Mouse (Mus musculus) induced T-regulatory cell, adult 2 months (primary cell): ENCODE results near the gene Rad51b.

ENCODE experiments used
- DNase-seq: peaks from one replicate; pipeline ENCODE4 v3.0.0-alpha.2; 2012; ENCODE audit warnings: low read depth

The Rad51b gene

GRCm38 (mm10) chr12:79687683-79688386, 390.8 kb downstream of the Rad51b start:
- peak; percentile 49 for DNase-seq

DNA sequence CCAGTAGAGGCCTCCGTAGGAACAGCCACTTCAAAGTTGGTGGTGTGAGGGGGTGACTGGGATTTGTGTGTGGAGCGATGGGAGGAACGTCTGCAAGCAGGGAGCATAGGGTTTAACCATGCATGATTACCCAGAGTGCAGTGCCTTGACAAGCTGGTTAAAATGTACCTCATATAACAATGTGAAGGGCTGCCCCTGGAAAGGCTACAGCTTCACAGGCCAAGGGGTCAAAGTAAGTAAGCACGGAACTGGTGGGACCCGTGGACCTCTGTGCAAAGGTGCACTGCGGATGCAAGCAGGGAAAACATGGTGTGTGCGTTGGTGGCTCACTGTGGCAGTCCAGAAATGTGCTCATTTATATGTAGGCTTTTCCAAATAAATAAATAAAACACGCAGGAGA, 392.2 kb downstream of the Rad51b start:
- DNase-seq = no peak

- DNase-seq = peak; percentile 77
These were observed 395.1 kb downstream of the Rad51b start for GRCm38 (mm10) chr12:79691929-79692862.

DNA sequence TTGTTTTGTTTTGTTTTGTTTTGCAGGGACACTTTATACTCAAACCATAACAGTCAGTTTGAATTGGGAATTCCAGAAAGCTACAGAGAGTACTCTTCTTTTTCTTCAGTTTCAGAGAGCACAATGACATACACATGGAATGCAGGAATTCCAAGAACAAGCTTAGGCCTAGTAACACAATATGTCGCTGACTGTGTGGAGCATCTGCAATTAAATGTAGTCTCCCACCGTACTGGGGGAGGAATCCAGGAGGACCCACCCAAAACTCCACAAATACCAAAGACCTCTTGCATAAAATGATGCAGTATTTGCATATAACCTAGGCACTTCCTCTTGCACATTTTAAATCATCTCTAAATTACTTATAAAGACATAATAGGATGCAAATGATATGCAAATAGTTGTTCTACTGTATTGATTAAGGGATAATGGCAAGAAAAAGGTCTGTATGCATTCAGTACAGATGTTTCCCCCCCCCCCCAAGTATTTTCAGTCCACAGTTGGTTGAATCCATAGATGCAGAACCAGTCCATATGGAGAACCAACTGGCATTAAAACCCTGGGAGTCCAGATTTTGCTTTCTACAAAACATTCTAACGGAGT, 398.9 kb downstream of the Rad51b start:
- no peak for DNase-seq

- DNase-seq = no peak
These were observed 406.5 kb downstream of the Rad51b start for GRCm38 (mm10) chr12:79703555-79703954.

DNA sequence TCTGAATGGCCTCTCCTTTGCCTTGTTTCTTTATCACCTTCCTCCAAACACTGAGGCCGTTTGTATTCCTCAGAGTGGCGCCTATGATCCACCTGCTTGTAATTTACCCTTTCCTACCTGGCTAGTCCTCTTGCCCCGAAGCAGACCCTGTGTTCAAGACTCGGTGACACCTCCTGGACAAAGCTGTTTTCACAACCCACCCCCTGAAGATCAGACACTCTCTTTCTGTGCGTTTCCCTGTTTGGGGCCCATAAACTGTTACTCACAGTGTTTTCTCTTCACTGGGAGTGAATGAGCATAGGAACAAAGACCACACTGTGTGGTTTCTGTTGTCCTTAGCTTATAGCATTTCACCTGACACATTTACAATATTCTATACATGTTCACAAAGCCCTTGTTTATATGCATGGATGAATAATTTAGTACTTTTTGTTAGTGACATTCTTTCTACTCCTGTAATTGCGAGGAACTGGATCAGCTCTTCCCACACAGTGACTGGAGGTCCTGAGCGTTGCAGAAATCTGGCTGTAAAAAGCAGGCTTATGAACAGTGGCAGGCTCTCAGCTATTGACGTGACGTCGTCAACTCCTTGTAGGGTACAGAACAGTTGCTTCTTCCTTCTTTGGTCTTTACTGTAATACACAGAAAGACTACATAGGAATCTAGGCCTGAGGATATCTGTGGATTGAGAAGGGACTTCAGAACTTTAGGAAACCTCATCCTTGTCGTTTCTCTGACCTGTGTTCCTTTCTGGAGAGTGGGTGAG, 408.6 kb downstream of the Rad51b start:
- DNase-seq = no peak

GRCm38 (mm10) chr12:79707565-79708422, 410.7 kb downstream of the Rad51b start:
- no peak for DNase-seq

DNA sequence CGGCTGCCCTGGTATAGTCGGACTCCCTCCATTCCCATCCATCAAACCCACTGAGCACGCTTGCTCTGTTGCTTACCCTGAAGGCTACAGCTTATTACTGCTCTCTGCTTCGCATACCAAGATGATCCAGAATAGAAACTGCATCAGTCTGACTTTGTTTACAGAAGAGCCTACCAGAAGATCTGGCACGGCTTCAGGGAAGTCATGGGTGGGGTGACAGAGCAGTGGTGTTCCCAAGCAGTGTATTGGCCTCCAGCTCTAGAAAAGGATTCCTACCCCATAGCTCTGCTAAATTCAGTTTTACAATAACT, 411.3 kb downstream of the Rad51b start:
- no peak for DNase-seq

- no peak for DNase-seq
These were observed 416.2 kb downstream of the Rad51b start for GRCm38 (mm10) chr12:79713286-79713685.

- no peak for DNase-seq
These were observed 417.4 kb downstream of the Rad51b start for GRCm38 (mm10) chr12:79714484-79714883.

DNA sequence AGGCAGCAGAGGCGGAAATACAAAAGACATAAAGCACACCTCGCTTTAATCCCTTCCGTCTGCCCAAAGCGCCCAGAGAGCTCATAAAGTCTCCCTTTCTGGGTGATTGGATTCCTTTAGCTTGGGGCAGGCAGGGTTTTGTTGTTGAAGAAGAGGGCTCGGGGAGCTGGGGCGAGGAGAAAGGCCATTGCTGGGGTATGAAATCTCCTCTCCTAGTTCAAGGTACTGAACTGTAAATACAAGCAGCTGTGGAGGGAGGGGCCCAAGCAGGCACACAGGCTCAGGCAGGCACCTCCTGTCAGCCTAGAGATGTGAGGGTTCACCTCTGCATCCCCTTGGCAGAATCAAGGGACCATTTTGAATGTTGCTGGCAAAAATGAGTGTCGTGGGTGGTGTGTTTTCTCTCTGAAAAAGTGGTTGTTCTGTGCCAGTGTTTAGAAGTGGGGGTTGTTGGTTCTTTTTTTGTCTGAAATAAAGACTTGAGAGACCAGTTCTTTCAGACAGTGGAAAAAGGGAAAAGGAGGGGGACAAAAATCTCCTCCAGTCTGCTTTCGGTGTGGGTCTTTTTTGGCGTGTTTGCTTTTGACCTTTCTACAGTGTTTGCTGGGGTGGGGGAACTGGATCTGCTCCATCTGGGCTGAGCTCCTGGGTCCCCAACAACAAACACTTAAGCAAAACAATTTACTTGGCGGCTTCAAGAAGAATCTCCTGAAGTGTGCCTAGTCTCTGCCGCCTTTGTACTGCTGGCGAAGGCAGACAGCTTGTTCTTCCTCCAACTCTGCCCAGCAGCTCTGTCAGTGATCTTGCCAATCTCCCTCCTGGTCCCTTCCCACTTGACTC, 418.6 kb downstream of the Rad51b start:
- no peak for DNase-seq

DNA sequence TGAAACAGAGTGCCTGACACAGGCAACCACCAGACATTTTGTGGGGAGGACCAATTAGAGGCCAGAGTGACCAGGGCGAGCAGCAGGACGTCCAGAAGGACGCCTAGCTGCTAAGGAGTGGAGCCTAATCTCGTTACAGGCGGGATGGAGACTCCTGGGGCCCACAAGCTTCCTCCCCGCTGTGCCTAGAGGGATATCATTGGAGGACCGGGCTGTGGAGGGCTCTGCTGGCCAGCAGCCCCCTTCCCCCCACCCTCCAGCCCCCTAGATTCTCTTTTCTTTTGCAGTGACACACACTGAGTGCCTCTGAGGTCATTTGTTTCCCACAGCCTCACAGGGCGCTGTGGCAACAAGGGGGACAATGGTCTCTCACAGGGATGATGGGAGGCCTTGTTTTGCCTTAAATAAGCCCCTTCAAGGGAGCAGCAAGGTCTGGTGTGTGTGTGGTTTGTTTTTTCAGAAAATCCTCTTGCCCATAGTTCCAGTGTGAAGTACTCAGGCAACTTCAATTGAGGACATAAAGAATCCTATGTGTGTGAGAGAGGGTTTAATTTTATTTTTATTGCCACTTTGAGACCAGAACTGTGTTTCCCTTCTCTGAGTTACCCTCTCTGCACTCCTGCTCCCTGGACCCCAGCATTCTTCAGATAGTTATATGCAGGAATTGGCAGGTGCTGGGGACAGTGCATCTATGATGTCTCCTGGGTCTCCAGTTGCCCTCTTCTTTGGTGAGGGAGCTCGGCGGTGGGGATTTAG, 422.2 kb downstream of the Rad51b start:
- DNase-seq = no peak

- DNase-seq = no peak
These were observed 422.7 kb downstream of the Rad51b start for GRCm38 (mm10) chr12:79719847-79720201.

GRCm38 (mm10) chr12:79724875-79725274, 427.8 kb downstream of the Rad51b start:
- DNase-seq = no peak

DNA sequence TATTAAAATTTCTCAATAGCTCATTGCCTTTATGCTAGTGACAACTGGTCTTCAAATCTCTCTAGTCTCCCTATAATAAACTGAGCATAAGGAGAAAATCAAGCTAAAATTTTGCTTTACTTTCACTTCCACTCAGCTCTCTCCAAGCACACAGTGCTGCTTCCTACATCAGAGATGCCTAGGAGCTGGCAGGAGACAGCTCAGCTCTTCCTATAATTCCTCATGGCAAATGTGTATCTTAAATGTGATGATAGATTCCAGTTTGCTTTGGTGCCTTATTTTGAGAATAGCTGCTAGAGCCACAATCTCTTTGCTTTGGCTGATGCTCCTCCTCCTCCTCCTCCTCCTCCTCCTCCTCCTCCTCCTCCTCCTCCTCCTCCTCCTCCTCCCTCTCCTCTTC, 428.6 kb downstream of the Rad51b start:
- no peak for DNase-seq

GRCm38 (mm10) chr12:79726116-79726515, 429.0 kb downstream of the Rad51b start:
- DNase-seq = no peak

DNA sequence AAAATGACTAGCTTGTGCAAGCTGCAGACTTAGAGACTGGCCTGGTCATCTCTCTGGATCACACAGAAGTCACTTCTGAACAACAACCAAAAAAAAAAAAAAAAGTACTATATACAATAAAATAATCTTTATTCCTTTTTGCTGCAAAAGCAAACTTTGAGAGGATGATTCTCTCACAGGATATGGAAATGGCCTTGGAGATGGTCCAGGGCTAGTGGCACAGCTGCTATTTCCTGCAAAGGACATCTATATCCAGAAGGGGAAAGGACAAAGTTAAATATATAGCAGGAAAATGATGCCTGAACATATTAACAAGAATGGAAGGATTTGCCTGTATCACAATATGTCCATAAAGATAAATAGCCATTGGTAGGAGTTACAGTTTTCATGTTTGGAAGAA, 429.9 kb downstream of the Rad51b start:
- DNase-seq = no peak

DNA sequence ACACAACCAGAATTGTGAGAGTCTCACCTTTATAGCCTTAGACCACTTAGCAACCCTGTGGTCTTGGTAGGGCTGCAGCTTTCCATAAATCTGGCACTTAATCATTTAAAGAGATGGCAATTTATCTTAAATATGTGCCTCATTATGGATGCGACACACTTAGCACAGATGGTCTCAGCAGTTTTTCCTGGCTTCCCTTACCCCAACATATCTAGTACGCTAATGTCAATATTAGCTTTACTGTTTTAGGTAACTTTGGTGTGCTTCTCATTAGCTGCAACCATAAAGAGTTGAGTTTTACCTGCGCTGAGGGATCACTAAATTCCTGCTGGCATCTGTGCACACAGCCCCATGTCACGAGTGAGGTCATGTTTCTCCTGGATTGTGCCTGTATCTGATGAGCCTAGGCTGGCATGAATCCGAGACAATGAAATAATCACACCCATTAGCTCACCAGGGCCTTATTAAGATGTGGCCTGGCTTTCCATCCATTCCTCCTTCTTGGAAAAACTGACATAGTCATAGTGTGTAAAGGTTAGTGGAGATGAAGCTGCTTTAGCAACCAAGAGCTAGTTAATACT, 432.9 kb downstream of the Rad51b start:
- no peak for DNase-seq

- DNase-seq = no peak
These were observed 434.8 kb downstream of the Rad51b start for GRCm38 (mm10) chr12:79731905-79732304.
